Mouse (Mus musculus) lung, adult 2 months (tissue): ENCODE data around the gene Magi1.

Experiments used
- CTCF ChIP-seq: fragments of 200-500 bp; IDR thresholded peaks from 2 replicates; pipeline ENCODE4 v1.5.1; 2011; ENCODE audit warnings: mild to moderate bottlenecking, low read length, control low read depth; ENCODE audit not compliant: insufficient read depth
- POLR2A ChIP-seq: fragments of 200-500 bp; IDR thresholded peaks from 2 replicates; pipeline ENCODE4 v1.6.1; 2011; ENCODE audit warnings: low read depth, mild to moderate bottlenecking, control low read depth, low read length, borderline replicate concordance; ENCODE audit errors: extremely low read depth

DNA sequence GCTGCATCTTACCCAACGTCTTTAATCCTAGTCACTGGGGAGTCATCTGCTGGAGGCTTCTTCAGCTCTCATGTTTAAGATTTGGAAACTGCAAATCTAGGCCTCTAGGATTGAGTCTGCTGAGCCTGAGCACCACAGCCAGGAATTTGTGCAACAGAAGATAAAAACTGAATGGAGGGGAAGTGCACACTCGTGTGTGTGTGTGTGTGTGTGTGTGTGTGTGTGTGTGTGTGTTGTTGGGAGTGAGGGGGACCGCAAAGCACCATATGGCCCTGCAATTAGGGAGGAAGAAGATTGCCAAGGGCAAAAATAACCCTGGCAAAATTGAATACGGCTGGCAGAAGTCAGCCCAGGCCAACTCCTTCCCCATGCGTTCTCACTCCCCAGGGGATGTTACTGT lies 439.1 kb downstream of the Magi1 start:
- TF ChIP-seq CTCF (no peak), POLR2A (no peak)
